Mouse (Mus musculus) lung, postnatal 10 days (tissue): ENCODE data around the gene Ubb.

Experiments
- DNase-seq: peaks from one replicate; pipeline ENCODE4 v3.0.0; 2021

The Ubb gene

DNA sequence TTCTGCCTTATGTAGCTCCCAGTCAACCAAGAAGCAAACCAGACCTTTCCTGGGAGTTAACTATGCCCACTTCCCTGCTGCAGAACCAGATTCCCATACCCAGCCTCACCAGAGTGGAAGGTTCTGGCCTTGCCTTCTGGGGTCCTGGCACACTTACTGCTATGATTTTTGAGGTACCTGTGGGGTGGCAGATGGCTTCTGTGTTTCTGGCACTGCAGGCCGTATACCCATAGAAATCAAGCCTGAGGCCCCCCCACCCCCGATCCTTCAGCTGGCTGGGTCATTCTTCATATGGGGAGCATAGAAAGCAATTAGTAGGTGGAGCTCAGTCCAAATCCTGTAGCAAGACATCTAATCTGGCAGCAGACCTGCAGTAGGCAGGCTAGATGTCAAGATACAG, 40.1 kb downstream of the Ubb start:
- DNase-seq, result no peak

DNA sequence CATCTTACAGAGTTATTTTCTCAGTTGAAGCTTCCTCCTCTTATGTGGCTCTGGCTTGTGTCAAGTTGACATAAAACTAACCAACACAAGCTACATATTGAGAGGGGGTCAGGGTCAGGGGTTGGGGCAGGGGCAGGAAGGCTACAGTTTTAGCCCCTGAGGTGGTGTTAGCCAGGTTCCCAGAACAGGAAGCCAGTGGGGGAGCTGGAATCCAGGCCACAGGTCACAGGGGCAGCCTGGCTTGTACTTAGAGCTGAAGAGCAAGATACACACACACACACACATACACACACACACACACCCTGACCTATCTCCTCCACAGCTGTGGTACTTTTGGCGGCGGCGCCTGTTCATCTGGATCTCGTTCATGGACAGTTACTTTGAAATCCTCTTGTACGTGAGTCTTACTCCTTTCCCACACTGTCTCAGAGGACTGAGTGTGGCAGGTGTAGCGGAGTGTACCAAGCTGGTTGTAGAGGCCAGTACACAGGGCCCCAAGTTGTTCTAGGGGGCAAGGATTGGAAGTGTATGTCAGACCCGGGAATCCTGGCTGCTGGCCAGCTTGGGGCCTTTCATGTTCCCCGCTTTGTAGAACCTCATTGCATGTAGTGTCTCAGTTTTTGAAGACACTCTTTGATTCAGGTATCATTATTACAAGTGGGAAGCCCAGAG, 41.1 kb downstream of the Ubb start:
- DNase-seq, result peak; percentile 44

DNA sequence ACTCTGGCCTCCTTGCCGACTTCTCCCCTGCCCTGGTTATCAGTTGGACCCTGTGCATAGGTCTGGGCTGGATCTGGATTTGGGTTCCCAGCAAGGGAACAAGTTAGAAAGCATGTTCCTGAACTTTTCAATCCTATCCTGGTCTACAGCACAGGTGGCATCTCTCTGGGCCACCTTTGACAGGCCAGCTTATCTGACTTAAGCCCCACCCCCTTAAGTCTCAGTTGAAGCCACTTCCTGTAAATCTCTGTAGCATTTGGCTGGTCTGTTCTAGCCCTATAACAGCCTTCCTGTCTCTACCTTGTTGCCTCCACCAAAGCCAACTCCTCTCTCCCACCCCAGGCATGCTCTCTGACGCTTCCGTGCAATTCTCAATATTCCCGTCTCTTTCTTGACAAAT, 47.6 kb downstream of the Ubb start:
- DNase-seq, result no peak

DNA sequence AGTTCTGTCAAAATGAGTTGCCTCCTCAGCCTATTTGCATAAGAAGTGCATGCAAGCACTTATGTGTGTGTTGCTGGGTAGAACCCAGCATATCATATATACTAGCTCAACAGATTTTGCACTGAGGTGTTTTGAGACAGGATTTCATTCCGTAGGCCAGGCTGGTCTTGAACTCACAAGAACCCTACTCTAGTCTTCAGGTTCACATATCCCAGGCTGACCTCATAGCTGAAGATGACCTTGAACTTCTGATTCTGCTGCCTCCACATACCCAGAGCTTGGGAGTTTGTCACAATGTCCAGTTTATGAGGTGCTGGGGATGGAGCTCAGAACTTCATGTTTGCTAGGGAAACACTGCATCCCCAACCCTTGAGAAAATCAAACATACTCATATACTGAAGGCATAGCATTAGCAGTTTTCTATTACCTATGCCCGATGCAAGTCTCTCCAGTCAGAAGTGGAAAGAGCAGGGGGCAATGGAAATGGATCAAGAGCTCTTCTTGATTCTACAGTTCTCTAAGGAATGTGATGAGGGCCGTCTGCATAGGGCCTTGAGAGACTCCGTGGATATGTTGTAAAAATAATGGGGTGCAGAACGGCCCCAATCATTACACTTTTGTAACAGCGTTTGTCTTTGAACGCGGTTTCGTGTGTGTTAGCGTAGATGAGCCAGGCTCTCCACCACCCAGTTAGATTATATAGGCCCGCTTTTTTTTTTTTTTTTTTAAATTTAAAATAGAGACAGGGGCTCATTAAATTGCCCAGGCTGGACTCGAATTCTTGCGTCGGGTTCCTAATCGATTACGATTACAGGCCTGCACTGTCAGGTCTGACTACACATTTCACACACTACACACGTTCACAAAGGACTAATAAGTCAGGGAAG, 51.0 kb downstream of the Ubb start:
- DNase-seq, result no peak
